Mouse (Mus musculus) megakaryocyte, embryonic 14.5 days (primary cell): ENCODE results near the gene Tmem238.

Experiments
- FLI1 ChIP-seq: IDR thresholded peaks from 2 replicates; pipeline ENCODE4 v1.6.1; 2012; ENCODE audit warnings: low read length, inconsistent platforms, mixed read lengths
- GATA1 ChIP-seq: IDR thresholded peaks from 3 replicates; pipeline ENCODE4 v1.6.1; 2012; ENCODE audit warnings: mixed read lengths, low read length, inconsistent platforms, borderline replicate concordance

- TF ChIP-seq GATA1 (no peak), FLI1 (no peak)
Observed at GRCm38 (mm10) chr7:4795767-4796433, 6.4 kb upstream of the Tmem238 start.
